Mouse (Mus musculus) urinary bladder, postnatal 0 days (tissue): ENCODE measurements around the gene Ncam1. TPM values are rescaled to one million over a fixed set of nuclear protein-coding genes. Genes with fewer than 3 reads are reported as not detected.

Source experiments
- polyA plus RNA-seq: library from polyadenylated mRNA; unstranded; fragments of >200 nt; fragmentation: Nextera tagmentation; extraction: Ambion mirVana; gene quantifications from 2 replicates; pipeline ENCODE4 v1.2.1, GENCODE M21; 2015

The Ncam1 gene
- 51.3 and 60.2 TPM in 2 replicates for polyA plus RNA-seq

DNA sequence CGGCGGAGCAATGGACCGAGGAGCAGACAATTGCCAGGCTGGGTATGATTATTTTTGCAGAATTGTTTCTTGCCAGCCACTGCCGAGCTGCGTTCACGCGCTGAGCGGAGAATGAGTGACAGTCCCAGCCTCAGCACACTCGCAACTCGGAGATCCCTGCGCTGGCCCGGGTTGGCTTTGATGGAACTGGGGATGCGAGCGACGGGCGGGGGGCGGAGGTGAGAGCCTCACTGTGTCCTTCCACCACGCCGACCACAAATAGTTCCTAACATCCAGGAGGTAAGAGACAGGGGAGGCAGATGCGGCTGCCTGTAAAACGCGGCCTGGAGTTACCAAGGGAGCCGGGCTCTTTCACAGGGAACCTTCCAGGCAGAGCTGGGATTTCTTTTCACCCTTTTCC, at the start of gene Ncam1:
Gene Ncam1 (minus strand): TSS at position 120 of the 400 bp plus-strand sequence.

DNA sequence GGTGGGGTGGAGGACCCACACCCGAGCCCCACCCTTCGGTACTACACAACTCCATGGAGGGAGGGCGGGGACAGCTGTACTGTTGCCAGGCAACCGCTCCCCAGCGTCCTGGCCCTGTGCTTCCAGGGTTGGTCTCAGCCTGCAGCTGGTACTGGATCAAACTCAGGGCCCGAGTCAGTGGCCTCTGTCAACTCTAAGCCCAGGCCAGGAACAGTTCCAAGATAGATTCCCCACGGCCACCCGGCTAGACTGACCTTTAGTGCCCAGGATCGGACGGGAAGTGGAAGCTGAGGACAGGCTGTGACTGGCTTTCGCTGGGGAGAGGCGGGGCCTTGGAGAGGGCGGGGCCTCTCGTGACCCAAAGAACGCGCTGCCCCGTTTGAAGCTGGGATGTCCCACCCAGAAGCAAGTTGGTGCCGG, 312.8 kb downstream of the Ncam1 start, which contains the start of gene Ttc12:
Gene Ttc12 (minus strand): TSS at position 334 of the 420 bp plus-strand sequence.

